Mouse (Mus musculus): Measurements from ENCODE around the gene Cldn8. TPM values are rescaled to one million over a fixed set of nuclear protein-coding genes. Genes with fewer than 3 reads are reported as not detected.

Cldn8 gene
- total RNA-seq, 2 experiments from 2014 or later = not detected

Other genes with a start within 250 kb of the Cldn8 start
- gene Cldn17, start 56.2 kb downstream of the Cldn8 start, total RNA-seq (2021) = not detected
- gene Krtap24-1, start 49.1 kb upstream of the Cldn8 start, total RNA-seq (2021) = not detected
- gene 2310079G19Rik, start 64.5 kb upstream of the Cldn8 start, total RNA-seq (2021) = under 1 TPM in 1 of 2 experiments, not detected in 1; 0.28 TPM
- gene Krtap26-1, start 84.6 kb upstream of the Cldn8 start, total RNA-seq (2021) = not detected
- gene Krtap27-1, start 108.5 kb upstream of the Cldn8 start, total RNA-seq (2021) = not detected
- gene 2310061N02Rik, start 144.8 kb upstream of the Cldn8 start, total RNA-seq (2021) = not detected
- not detected for gene Krtap13-1, start 165.7 kb upstream of the Cldn8 start, total RNA-seq (2021)
- gene Krtap13, start 188.5 kb upstream of the Cldn8 start, total RNA-seq (2021) = not detected
- not detected for gene 2310034C09Rik, start 195.7 kb upstream of the Cldn8 start, total RNA-seq (2021)
- not detected for gene 2310057N15Rik, start 211.0 kb upstream of the Cldn8 start, total RNA-seq (2021)
- gene Gm5965, start 214.7 kb upstream of the Cldn8 start, total RNA-seq (2021) = not detected
- gene Gm20741, start 249.0 kb upstream of the Cldn8 start, total RNA-seq (2021) = not detected

Data from gastrocnemius, postnatal 10 days (tissue).